Mouse (Mus musculus) forebrain, embryonic 13.5 days (tissue): ENCODE measurements around the gene Setdb1. TPM values are rescaled to one million over a fixed set of nuclear protein-coding genes. Genes with fewer than 3 reads are reported as not detected.
"Not testable (repeated sequence)": the region's sequence is repeated elsewhere in the genome, so short reads cannot be mapped to it uniquely, and the experiment has no call there.

ENCODE experiments used
- ATAC-seq: fragments of 200-750 bp; cut with Nextera tagmentation; 2 replicates; pipeline ENCODE4 v1.8.0; 2017
- H3K27ac ChIP-seq: fragments of 300-500 bp; sonication (generic); 2 replicates; pipeline ENCODE4 v1.5.1; 2015; ENCODE audit warnings: inconsistent platforms, mild to moderate bottlenecking, moderate library complexity
- H3K27me3 ChIP-seq: fragments of 300-500 bp; sonication (generic); 2 replicates; pipeline ENCODE4 v1.6.1; 2015; ENCODE audit warnings: mild to moderate bottlenecking, inconsistent platforms
- H3K36me3 ChIP-seq: fragments of 300-500 bp; sonication (generic); 2 replicates; pipeline ENCODE4 v1.6.1; 2015; ENCODE audit warnings: mild to moderate bottlenecking, inconsistent platforms; ENCODE audit not compliant: poor library complexity, severe bottlenecking
- H3K4me1 ChIP-seq: fragments of 300-500 bp; sonication (generic); 2 replicates; pipeline ENCODE4 v1.6.1; 2015; ENCODE audit warnings: inconsistent platforms
- H3K4me2 ChIP-seq: fragments of 300-500 bp; sonication (generic); 2 replicates; pipeline ENCODE4 v1.6.1; 2015; ENCODE audit warnings: inconsistent platforms, mild to moderate bottlenecking, moderate library complexity
- H3K4me3 ChIP-seq: fragments of 300-500 bp; sonication (generic); 2 replicates; pipeline ENCODE4 v1.5.1; 2015; ENCODE audit warnings: mild to moderate bottlenecking, inconsistent platforms
- H3K9ac ChIP-seq: fragments of 300-500 bp; sonication (generic); 2 replicates; pipeline ENCODE4 v1.6.1; 2015; ENCODE audit warnings: mild to moderate bottlenecking, inconsistent platforms
- H3K9me3 ChIP-seq: fragments of 300-500 bp; sonication (generic); replicated peaks from 2 replicates; pipeline ENCODE4 v1.6.1; 2016; ENCODE audit warnings: inconsistent platforms
- WGBS: fragments of 180-500 bp; shearing (Covaris S2); methylation state at CpG from one replicate; pipeline ENCODE4 v1.1.7; 2015; 5-methylcytosine and 5-hydroxymethylcytosine counted together
- polyA plus RNA-seq: library from polyadenylated mRNA; unstranded; fragments of >200 nt; fragmentation: Nextera tagmentation; extraction: Ambion mirVana; gene quantifications from 2 replicates; pipeline ENCODE4 v1.2.1, GENCODE M21; 2015

Gene Setdb1
- polyA plus RNA-seq, 1 experiment from 2014 or later = 45.4 TPM

DNA sequence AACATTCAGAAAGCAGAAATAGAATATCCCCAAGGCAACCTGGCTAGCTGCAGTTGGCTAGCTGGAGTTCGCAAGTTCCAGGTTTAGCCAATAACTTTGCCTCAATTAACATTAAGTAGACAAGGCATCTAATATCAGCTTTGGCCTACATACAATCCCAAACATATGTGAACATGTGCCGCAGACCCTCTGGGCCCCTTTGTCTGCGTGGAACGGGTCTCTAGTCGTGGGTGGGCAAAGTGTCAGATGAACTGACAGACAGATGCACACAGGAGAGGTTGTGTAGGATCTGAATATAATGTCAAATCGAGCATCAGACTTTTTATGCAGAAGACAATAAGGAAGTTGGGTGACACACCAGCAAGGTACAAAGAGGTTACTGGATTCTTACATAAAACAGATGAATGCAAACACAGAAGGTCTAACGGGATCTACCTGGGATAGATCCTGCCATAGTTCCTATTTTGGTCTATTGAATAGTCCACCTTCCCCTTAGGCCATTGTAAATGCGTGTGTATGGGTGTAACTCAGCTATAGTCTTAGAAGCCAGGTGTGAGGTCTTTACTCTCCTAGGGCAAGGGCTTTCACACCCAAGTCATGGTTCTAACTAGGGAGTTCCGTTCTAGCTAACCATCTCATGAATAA, 13.5 kb downstream of the Setdb1 start:
- not testable (repeated sequence) for H3K27me3 ChIP-seq, H3K9ac ChIP-seq, ATAC-seq, H3K27ac ChIP-seq, H3K4me1 ChIP-seq, H3K4me3 ChIP-seq, H3K4me2 ChIP-seq, H3K9me3 ChIP-seq
- H3K36me3 ChIP-seq = peaks cover 94% of the 10 kb centered on the region
- WGBS = 91% methylated on average over 9 of the region's 9 CpGs

- Histone ChIP-seq H3K4me2 (no peak overlapping the region), H3K4me1 (no peaks in the 10 kb centered on the region), H3K27me3 (no peaks in the 10 kb centered on the region), H3K9ac (no peak overlapping the region), H3K36me3 (peaks cover 98% of the 10 kb centered on the region), H3K4me3 (no peak overlapping the region), H3K27ac (no peak overlapping the region), H3K9me3 (no peaks in the 10 kb centered on the region)
- no peak for ATAC-seq
- 96% methylated on average over 4 of the region's 4 CpGs for WGBS
These were observed 18.8 kb downstream of the Setdb1 start for GRCm38 (mm10) chr3:95338251-95338650.

DNA sequence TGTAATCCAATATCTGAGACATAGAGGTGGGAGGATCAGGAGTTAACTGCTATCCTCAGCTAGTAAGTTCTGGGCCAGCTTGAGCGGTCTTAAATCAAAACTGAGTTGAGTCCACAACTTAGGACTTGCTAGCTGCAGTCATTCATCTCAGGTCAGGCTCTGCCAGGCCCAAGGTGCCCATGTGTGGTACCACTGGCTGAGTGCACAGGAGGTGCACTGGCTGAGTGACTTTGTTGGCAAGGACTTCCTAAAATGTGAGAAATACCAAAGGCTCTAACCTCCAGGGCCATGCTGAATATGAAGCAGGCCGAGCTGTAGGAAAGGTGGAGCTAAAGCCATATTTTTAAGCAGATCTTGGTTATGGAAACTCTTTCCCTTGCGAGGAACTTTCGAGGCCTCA, 19.7 kb downstream of the Setdb1 start:
- H3K36me3 ChIP-seq = peaks cover 98% of the 10 kb centered on the region
- no peak for ATAC-seq
- no peaks in the 10 kb centered on the region for H3K4me1 ChIP-seq
- no peak overlapping the region for H3K9ac ChIP-seq
- 98% methylated on average over 4 of the region's 4 CpGs for WGBS
- no peak overlapping the region for H3K4me2 ChIP-seq
- no peak overlapping the region for H3K27ac ChIP-seq
- no peaks in the 10 kb centered on the region for H3K9me3 ChIP-seq
- H3K27me3 ChIP-seq = no peaks in the 10 kb centered on the region
- H3K4me3 ChIP-seq = no peak overlapping the region

DNA sequence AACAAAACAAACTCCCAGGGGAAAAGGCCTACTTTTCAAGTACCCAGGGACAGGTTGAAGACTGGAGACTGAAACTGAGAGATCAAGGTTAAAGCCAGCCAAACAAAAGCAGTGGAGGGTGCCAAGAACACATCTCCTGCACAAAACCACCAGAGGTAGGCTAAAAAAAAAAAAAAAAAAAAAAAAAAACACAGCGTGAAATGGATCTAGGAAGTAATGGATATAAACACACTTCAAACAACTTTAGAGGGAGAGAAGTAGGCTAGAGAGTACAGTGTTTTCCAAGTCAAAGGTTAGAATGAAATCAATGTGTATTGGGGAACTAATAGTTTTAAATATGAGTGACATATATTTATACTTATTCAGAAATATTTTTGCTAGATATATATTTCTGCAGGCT, 25.5 kb downstream of the Setdb1 start:
- H3K9me3 ChIP-seq = no peaks in the 10 kb centered on the region
- 80% methylated on average over 1 of the region's 1 CpGs for WGBS
- no peak for ATAC-seq
- no peak overlapping the region for H3K4me3 ChIP-seq
- peaks cover 87% of the 10 kb centered on the region for H3K36me3 ChIP-seq
- no peaks in the 10 kb centered on the region for H3K27me3 ChIP-seq
- H3K4me1 ChIP-seq = no peaks in the 10 kb centered on the region
- no peak overlapping the region for H3K4me2 ChIP-seq
- H3K9ac ChIP-seq = no peak overlapping the region
- H3K27ac ChIP-seq = no peak overlapping the region

DNA sequence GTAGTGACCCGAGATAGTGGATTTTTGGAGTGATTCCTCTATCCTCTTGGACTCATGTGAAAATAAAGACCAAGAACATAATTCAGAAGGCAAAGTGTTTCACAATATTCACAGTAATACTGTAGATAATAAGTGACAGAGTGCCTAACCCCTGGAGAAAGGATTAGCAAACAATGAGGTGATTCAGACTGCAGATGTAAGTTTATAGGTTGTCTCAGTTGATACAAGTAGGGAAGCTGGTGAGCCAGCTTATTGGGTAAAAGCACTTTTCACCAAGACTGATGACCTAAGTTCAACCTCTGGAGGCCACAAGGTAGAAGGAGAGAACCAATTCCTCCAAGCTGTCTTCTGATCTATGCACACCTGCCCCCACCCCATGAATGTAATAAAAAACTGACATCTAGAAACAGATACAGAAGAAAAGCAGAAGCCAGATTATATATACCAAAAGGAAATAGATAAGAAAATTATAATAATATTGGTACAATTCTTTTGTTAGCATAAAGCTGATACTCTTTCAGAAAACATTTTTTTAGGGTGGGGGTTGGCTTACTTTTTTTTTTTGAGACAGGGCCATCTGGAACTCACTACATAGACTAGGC, 28.1 kb downstream of the Setdb1 start:
- no peak for ATAC-seq
- no peaks in the 10 kb centered on the region for H3K9me3 ChIP-seq
- 87% methylated on average over 1 of the region's 1 CpGs for WGBS
- H3K36me3 ChIP-seq = peaks cover 89% of the 10 kb centered on the region
- H3K27ac ChIP-seq = no peak overlapping the region
- H3K27me3 ChIP-seq = no peaks in the 10 kb centered on the region
- no peaks in the 10 kb centered on the region for H3K4me1 ChIP-seq
- H3K9ac ChIP-seq = no peak overlapping the region
- H3K4me2 ChIP-seq = no peak overlapping the region
- H3K4me3 ChIP-seq = no peak overlapping the region

DNA sequence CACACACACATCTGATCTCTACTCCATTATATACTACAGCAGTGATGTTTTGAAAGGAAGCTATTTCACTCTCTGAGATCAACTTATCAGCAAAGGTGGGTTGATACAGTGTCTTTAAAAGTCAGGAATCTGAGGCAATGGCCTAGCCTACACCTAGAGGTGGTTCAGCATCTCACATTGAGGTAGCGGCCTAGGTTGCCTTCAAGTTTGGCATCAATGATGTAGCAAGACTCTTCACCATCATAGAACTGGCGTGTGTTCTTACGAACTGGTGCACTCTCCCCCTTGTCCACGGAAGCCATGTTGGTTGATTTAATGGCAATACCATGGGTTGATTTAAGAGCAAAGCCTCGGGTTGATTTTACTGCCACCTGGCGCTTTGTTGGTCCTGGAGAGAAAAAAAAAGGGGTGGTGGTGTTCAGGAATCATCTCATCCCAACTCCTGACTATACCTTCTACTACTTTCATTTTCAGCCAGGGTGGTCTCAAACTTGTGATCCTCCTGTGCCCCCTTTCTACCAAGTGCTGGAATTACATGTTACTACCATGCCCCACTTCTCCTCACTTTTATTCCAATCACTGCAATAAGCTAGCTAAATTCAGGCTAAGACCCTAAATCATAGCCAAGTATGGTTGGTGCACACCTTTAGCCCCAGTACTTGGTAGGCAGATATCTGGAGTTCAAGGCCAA, 32.4 kb downstream of the Setdb1 start:
- Histone ChIP-seq H3K4me1 (no peaks in the 10 kb centered on the region), H3K27ac (no peak overlapping the region), H3K9me3 (no peaks in the 10 kb centered on the region), H3K9ac (no peak overlapping the region), H3K4me3 (no peak overlapping the region), H3K27me3 (no peaks in the 10 kb centered on the region), H3K4me2 (no peak overlapping the region), H3K36me3 (peaks cover 97% of the 10 kb centered on the region)
- WGBS = 92% methylated on average over 6 of the region's 6 CpGs
- ATAC-seq = no peak

DNA sequence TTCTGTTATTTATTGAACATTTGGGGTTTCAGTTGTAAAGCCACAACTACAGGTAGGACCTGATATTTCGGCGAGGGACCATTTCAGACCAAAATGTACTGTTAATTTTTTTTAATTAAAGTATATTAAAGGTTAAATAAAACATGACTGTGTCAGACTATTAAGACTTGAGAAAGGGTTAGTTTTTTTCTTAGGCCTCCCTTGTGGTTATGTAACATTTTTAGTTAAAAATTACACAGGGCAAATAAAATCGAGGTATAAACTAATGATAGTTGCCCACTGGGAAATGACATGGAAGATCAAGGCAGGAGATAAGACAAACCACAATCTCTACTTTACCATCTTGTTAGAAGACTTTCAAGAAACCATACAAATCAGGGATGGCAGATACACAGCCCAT, 33.6 kb downstream of the Setdb1 start:
- no peaks in the 10 kb centered on the region for H3K9me3 ChIP-seq
- 92% methylated on average over 3 of the region's 3 CpGs for WGBS

DNA sequence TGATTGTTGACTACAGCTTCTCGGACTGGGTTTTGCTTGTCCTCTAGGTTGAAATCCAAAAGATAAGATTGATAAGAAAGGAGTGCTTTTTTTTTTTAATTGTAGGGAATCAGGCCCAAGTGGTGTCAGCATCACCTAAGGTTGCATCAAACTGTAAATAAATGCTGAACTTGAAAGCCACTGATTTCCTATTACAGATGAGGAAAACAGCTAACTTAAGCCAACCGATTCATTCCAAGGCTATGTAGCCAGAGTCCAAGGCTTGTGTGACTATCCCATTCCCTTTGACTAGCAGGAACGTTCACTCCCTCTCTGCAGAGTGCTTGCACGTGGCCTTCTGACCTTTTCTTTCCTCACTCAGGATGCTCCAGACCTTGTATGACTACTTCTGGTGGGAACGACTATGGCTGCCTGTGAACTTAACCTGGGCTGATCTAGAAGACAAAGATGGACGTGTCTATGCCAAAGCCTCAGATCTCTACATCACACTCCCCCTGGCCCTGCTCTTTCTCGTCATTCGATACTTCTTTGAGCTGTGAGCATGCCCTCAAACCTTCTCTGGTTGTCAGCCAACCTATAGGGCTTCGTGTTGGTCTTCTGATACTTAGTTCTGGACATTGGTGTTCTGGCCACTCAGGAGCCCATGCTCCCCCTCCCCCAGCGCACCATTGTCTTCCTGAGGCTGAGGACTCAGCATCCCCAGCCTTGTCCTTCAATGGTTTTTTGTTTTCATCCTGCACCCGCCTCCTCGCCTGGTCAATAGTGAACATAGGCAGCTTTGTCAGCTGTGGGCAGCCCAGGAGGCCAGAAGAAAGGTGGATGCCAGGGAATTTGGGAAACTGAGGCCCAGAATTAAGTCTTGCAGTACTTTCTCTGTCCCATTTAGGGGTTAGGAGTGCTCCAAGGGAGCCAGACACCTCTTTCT, 37.0 kb downstream of the Setdb1 start:
- no peak overlapping the region for H3K4me2 ChIP-seq
- no peaks in the 10 kb centered on the region for H3K9me3 ChIP-seq
- no peak overlapping the region for H3K9ac ChIP-seq
- ATAC-seq = no peak
- H3K27ac ChIP-seq = no peak overlapping the region
- peaks cover 57% of the 10 kb centered on the region for H3K36me3 ChIP-seq
- H3K4me1 ChIP-seq = peaks cover 27% of the 10 kb centered on the region
- H3K27me3 ChIP-seq = no peaks in the 10 kb centered on the region
- 68% methylated on average over 12 of the region's 12 CpGs for WGBS
- H3K4me3 ChIP-seq = no peak overlapping the region

More for the DNA sequence above, 33.6 kb downstream of the Setdb1 start:
- H3K4me2 ChIP-seq = no peak overlapping the region
- H3K36me3 ChIP-seq = peaks cover 91% of the 10 kb centered on the region
- no peaks in the 10 kb centered on the region for H3K27me3 ChIP-seq
- no peak overlapping the region for H3K9ac ChIP-seq
- no peak for ATAC-seq
- H3K27ac ChIP-seq = no peak overlapping the region
- no peak overlapping the region for H3K4me3 ChIP-seq
- peaks cover 5% of the 10 kb centered on the region; the same call in 1 of the 2 replicates for H3K4me1 ChIP-seq

DNA sequence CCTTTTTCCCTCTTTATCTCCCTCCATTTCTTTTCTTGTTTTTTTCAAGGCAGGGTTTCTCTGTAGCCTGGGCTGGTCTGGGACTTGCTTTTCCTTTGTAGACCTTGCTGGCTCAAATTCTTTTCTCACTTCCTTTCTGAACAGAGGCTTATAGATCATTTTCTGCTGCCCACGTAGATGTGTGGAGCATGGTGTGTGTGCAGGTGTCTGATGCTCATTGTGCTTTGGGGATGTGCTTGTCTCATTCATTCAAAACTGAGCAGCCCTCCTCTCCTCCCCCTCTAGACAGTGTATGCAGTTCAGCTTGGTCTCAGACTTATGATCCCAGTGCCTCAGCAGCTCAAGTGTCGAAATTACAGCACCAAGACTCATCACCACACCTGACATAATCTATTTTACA, 37.9 kb downstream of the Setdb1 start:
- WGBS = 66% methylated on average over 2 of the region's 2 CpGs
- H3K27me3 ChIP-seq = no peaks in the 10 kb centered on the region
- H3K4me2 ChIP-seq = no peak overlapping the region
- H3K4me3 ChIP-seq = no peak overlapping the region
- H3K36me3 ChIP-seq = peaks cover 49% of the 10 kb centered on the region
- no peaks in the 10 kb centered on the region for H3K9me3 ChIP-seq
- no peak overlapping the region for H3K27ac ChIP-seq
- ATAC-seq = no peak
- H3K9ac ChIP-seq = no peak overlapping the region; the same call in 1 of the 2 replicates
- H3K4me1 ChIP-seq = peaks cover 32% of the 10 kb centered on the region

- no peaks in the 10 kb centered on the region for H3K9me3 ChIP-seq
- no peak overlapping the region; the same call in 1 of the 2 replicates for H3K9ac ChIP-seq
- no peaks in the 10 kb centered on the region for H3K27me3 ChIP-seq
- ATAC-seq = no peak
- H3K4me1 ChIP-seq = peaks cover 32% of the 10 kb centered on the region
- H3K4me2 ChIP-seq = no peak overlapping the region
- no peak overlapping the region for H3K4me3 ChIP-seq
- peaks cover 43% of the 10 kb centered on the region for H3K36me3 ChIP-seq
- 38% methylated on average over 6 of the region's 6 CpGs for WGBS
- H3K27ac ChIP-seq = no peak overlapping the region
These were observed 38.5 kb downstream of the Setdb1 start for GRCm38 (mm10) chr3:95318548-95318947.

DNA sequence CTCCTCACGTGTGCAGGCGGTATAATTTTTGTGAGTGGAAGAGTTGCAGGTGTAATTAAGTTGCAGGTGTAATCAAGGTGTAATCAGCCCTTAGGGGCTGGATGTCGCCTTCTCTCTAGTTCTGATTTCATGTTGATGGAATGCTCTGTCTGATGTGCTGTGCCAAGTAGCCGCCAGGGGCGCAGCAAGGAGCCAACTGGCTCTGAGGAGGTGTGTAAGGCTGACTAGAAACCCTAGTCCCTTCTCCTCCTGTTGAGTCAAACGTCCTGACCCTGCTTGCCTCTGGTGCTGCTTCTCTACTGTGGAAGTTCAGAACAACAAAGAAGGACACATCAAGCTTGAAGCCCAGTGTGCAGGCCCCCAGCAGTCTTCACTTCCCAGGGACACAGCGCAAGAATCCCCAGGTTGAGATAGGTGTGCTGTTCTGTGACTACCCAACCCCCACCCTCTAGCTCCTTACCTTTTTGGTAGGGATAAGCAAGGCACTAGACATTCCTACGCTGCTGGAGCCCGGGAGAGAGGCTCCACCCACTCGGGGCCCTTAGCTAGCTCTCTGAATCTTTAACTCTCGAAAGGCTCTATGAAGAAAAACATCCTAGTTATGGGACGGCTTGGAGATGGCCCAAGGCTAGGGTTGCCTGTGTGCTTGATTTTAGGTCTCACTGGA, 39.5 kb downstream of the Setdb1 start:
- ATAC-seq = no peak
- Histone ChIP-seq H3K36me3 (peaks cover 33% of the 10 kb centered on the region), H3K4me1 (peaks cover 32% of the 10 kb centered on the region), H3K27me3 (no peaks in the 10 kb centered on the region), H3K9ac (no peak overlapping the region), H3K4me3 (no peak overlapping the region), H3K9me3 (no peaks in the 10 kb centered on the region), H3K27ac (no peak overlapping the region), H3K4me2 (peak overlapping the region; percentile 19)
- WGBS = 20% methylated on average over 12 of the region's 12 CpGs
